Mouse (Mus musculus) liver, embryonic 14.5 days (tissue): ENCODE measurements around the gene Pdxdc1.

ENCODE experiments used
- CTCF ChIP-seq: IDR thresholded peaks from 2 replicates; pipeline ENCODE4 v1.5.1; 2016; ENCODE audit warnings: antibody characterized with exemption, low read depth, control low read depth
- EP300 ChIP-seq: IDR thresholded peaks from 2 replicates; pipeline ENCODE4 v1.6.1; 2016; ENCODE audit warnings: antibody characterized with exemption, low read depth

DNA sequence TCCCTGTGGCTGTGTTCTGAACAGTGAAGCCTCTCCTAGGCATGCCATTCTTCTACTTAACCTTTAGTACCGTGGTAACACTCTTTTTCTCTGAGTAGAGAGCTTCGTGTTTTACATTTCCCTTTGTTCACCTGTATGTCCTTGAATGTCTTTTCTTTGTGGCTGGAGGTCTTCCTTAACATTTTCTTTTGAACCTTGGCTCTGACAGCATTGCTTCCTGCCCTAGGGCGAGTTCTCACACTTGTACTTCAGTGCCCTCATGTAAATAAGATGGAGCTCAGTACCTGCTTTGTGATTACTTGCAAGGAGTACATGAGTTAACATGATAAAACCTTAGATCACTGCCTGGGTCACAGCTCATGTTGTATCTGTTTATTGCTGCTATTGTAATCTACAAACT lies 117.0 kb downstream of the Pdxdc1 start:
- TF ChIP-seq CTCF (no peak), EP300 (no peak)
